Mouse (Mus musculus) ES-Bruce4 (cell line): ENCODE measurements around the gene Phgr1.

Source experiments
- CTCF ChIP-seq: IDR thresholded peaks from one replicate; pipeline ENCODE4 v1.8.1; 2011; ENCODE audit warnings: low read depth, low read length
- POLR2A ChIP-seq: IDR thresholded peaks from one replicate; pipeline ENCODE4 v1.8.1; 2011; ENCODE audit warnings: low read length; ENCODE audit not compliant: insufficient read depth

- TF ChIP-seq CTCF (no peak), POLR2A (peak; percentile 59)
Observed at GRCm38 (mm10) chr2:118813981-118814836, 41.6 kb downstream of the Phgr1 start, which contains the start of gene Knstrn.
